Mouse (Mus musculus): ENCODE measurements around the gene Arnt. TPM values are rescaled to one million over a fixed set of nuclear protein-coding genes. Genes with fewer than 3 reads are reported as not detected.
A peak's percentile ranks its signal among the peaks of the same experiment; 100 is the strongest.

Arnt gene
- polyA plus RNA-seq, 1 experiment from 2014 or later, result 30.0 TPM

DNA sequence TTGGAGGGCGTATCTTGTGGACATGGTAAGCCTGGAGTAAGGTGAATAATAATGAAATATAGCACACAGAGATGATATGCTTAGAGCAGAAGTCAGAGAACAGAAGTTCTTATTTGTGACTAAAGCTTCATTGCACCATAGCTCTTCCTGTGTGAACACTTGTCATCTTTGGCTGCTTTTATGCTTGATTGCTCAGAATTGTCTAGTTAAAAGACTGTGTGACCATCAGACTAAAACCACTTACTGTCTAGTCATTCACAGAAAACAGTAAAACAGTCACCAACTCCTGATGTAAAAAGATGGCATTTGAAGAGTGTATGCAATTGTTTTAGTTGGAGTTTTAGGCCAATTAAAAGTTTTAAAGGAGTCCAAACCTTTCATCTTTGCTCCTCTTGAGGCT is 44.8 kb downstream of the Arnt start:
- H3K4me1 ChIP-seq, result no peaks in the 10 kb centered on the region
- 94% methylated on average over 1 of the region's 1 CpGs for WGBS
- no peak overlapping the region for H3K27ac ChIP-seq (replicated peaks)
- no peaks in the 10 kb centered on the region for H3K9me3 ChIP-seq (replicated peaks)
- peaks cover 79% of the 10 kb centered on the region for H3K36me3 ChIP-seq
- H3K4me3 ChIP-seq, result no peak overlapping the region
- H3K27me3 ChIP-seq (ENCODE audit: low read depth, poor library complexity, severe bottlenecking), result no peaks in the 10 kb centered on the region
- no peak for DNase-seq (ENCODE audit: low spot score)

DNA sequence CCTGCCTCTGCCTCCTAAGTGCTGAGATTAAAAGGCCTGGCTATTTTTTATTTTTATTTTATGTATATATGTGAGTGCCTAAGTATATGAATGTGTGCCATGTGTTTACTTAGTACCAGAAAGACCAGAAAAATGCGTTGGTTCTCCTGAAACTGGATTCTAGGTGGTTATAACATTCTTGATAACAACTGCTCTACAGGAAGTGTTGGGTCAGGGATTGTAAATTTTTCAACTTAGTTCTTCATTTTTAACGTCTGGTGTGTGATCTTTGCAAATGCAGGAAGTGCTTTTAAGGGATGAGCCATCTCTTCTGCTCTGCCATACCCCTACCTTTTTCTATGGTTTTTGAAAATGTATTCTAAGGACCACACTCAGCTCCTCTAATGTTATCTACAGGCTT is 52.2 kb downstream of the Arnt start:
- WGBS, result 91% methylated on average over 2 of the region's 2 CpGs
- Histone ChIP-seq H3K4me1 (no peaks in the 10 kb centered on the region), H3K27ac (replicated peaks) (no peak overlapping the region), H3K27me3 (ENCODE audit: low read depth, poor library complexity, severe bottlenecking) (no peaks in the 10 kb centered on the region), H3K9me3 (replicated peaks) (no peaks in the 10 kb centered on the region), H3K4me3 (no peak overlapping the region), H3K36me3 (peaks cover 88% of the 10 kb centered on the region)
- DNase-seq (ENCODE audit: low spot score), result no peak

DNA sequence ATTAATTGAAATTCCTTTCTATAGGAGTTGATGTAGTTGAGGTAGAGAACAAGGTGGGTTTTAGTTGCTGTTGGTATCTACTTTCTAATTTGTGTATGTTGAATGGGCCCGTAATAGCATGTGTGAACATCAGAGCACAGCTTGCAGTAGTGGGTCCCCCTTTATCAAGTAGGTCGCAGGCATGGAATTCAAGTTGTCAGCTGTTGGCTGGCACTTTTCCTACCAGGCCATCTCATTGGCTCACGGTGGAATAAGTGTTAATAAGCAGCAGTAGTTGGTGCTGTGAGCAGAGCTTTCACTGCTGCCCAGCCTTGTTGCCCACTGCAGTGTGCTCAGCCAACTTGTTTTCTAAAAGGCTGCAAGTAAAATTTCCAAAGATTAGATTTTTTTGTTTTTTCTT is 54.5 kb downstream of the Arnt start:
- no peaks in the 10 kb centered on the region for H3K9me3 ChIP-seq (replicated peaks)
- H3K4me3 ChIP-seq, result no peak overlapping the region
- no peaks in the 10 kb centered on the region for H3K4me1 ChIP-seq
- peaks cover 92% of the 10 kb centered on the region for H3K36me3 ChIP-seq
- 91% methylated on average over 3 of the region's 3 CpGs for WGBS
- no peak for DNase-seq (ENCODE audit: low spot score)
- H3K27me3 ChIP-seq (ENCODE audit: low read depth, poor library complexity, severe bottlenecking), result no peaks in the 10 kb centered on the region
- H3K27ac ChIP-seq (replicated peaks), result no peak overlapping the region

DNA sequence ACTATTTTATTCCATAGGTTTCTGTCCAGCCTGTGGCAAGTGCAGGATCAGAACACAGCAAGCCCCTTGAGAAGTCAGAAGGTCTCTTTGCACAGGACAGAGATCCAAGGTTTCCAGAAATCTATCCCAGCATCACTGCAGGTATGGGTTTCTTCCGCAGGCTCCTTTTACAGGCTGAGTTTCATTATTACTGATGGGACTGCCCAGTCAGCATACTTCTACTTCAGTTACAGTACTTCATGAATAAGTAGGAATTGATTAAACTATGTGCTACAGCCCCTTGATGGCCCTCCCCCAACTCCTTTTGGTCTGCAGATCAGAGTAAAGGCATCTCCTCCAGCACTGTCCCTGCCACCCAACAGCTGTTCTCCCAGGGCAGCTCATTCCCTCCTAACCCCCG is 56.0 kb downstream of the Arnt start:
- 89% methylated on average over 2 of the region's 2 CpGs for WGBS
- no peaks in the 10 kb centered on the region for H3K27me3 ChIP-seq (ENCODE audit: low read depth, poor library complexity, severe bottlenecking)
- no peaks in the 10 kb centered on the region for H3K9me3 ChIP-seq (replicated peaks)
- no peak for DNase-seq (ENCODE audit: low spot score)
- no peak overlapping the region for H3K27ac ChIP-seq (replicated peaks)
- peaks cover 95% of the 10 kb centered on the region for H3K36me3 ChIP-seq
- H3K4me1 ChIP-seq, result no peaks in the 10 kb centered on the region
- no peak overlapping the region for H3K4me3 ChIP-seq

DNA sequence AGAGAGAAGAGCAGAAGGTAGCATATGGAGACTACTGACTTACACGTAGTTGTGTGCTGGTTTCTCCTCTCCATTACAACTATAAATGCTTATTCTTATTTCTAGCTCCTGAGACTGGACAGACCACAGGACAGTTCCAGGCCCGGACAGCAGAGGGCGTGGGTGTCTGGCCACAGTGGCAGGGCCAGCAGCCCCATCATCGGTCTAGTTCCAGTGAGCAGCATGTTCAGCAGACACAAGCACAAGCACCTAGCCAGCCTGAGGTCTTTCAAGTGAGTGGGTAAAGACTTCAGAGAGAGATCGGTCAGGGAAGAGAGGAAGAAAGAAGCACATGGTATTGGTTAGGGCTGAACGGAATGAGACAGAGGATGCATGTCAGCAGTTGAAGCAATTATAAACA is 60.2 kb downstream of the Arnt start:
- Histone ChIP-seq H3K36me3 (peaks cover 68% of the 10 kb centered on the region), H3K9me3 (replicated peaks) (no peaks in the 10 kb centered on the region)

DNA sequence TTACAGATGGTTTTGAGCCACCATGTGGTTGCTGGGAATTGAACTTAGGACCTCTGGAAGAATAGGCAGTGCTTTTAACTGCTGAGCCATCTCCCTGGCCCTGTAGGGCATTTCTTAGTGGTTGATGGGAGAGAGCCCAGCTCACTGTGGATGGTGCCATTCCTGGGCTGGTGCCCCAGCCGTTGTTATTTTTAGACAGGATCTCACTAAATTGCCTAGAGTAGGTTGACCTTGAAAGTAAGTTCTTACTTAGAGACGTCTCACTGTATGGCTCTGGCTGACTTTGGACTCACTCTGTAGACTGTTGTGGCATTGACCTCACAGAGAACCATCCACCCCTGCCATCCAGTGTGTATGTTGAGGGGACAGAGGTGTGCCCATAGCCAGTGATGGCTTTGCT is 64.0 kb downstream of the Arnt start:
- Histone ChIP-seq H3K9me3 (replicated peaks) (no peaks in the 10 kb centered on the region), H3K4me3 (no peak overlapping the region), H3K36me3 (peaks cover 35% of the 10 kb centered on the region), H3K27me3 (ENCODE audit: low read depth, poor library complexity, severe bottlenecking) (no peaks in the 10 kb centered on the region), H3K27ac (replicated peaks) (no peak overlapping the region), H3K4me1 (peaks cover 4% of the 10 kb centered on the region; the same call in 1 of the 2 replicates)
- 87% methylated on average over 2 of the region's 2 CpGs for WGBS
- no peak for DNase-seq (ENCODE audit: low spot score)

More for the DNA sequence above, 60.2 kb downstream of the Arnt start:
- H3K4me3 ChIP-seq, result no peak overlapping the region
- DNase-seq (ENCODE audit: low spot score), result peak; percentile 60
- H3K27me3 ChIP-seq (ENCODE audit: low read depth, poor library complexity, severe bottlenecking), result no peaks in the 10 kb centered on the region
- 66% methylated on average over 6 of the region's 6 CpGs for WGBS
- no peaks in the 10 kb centered on the region for H3K4me1 ChIP-seq
- H3K27ac ChIP-seq (replicated peaks), result no peak overlapping the region

DNA sequence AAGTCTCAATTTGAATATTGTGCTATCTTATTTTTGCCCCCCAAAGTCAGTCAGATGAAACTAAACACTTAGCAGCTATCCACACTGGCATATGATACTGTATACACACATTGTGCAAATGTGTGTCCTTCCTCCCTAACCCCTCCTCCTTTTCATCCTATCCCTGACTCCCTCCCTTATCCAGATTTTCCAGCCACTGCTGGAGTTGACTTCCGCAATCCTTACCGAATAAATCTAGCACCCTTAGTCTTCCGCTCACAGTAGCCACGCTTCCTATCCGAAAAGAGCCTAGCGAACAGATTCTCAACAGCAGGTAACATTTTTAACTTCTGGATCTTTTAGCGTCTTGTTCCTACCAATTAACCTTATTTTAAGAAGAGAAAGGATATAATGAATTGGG is 64.8 kb downstream of the Arnt start, which contains the start of gene Ctsk:
TSS of gene Ctsk (plus strand) at position 233 of the 400 bp plus-strand sequence.
- 89% methylated on average over 7 of the region's 7 CpGs for WGBS
- no peak within 1 kb of the TSS for H3K4me3 ChIP-seq
- no peak for DNase-seq (ENCODE audit: low spot score)
- H3K27ac ChIP-seq (replicated peaks), result no peak within 1 kb of the TSS
- H3K9me3 ChIP-seq (replicated peaks), result no peaks in the 10 kb centered on the region
- H3K27me3 ChIP-seq (ENCODE audit: low read depth, poor library complexity, severe bottlenecking), result no peaks in the 10 kb centered on the region
- peaks cover 27% of the 10 kb centered on the region for H3K36me3 ChIP-seq
- peaks cover 4% of the 10 kb centered on the region; the same call in 1 of the 2 replicates for H3K4me1 ChIP-seq

DNA sequence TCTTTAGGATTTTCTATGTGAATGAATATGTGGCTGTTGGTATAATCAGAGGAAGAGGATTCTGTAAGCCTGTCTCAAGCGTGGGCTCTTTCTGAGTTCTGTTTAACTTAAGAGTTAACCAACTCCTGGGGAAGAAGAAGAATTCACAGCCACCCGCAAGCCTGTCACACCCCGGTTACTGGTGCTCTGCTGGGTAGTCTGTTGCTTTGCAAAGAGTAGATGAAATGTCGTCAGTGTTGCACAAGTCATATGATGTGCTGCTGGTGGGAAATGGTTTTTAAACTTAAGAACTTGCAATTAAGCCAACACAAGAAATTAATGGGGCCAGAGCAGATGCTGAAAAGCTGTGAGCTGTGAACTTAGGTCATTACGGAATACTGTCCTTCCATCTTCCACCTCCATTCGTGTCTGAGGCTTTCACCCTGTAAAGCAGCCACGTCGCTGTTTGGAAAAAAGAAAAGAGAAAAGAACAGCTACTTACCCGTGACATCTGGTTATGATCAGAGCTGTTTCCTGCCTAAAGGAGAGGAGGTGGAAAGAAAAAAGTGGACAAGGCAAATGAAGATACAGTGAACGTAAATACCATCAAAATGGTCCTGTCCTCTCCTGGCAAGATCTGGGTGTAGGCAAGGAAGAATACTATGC is 65.4 kb downstream of the Arnt start:
- Histone ChIP-seq H3K27me3 (ENCODE audit: low read depth, poor library complexity, severe bottlenecking) (no peaks in the 10 kb centered on the region), H3K4me1 (peaks cover 4% of the 10 kb centered on the region; the same call in 1 of the 2 replicates), H3K9me3 (replicated peaks) (no peaks in the 10 kb centered on the region), H3K36me3 (peaks cover 21% of the 10 kb centered on the region), H3K27ac (replicated peaks) (no peak overlapping the region), H3K4me3 (no peak overlapping the region)
- no peak for DNase-seq (ENCODE audit: low spot score)
- 70% methylated on average over 10 of the region's 10 CpGs for WGBS

DNA sequence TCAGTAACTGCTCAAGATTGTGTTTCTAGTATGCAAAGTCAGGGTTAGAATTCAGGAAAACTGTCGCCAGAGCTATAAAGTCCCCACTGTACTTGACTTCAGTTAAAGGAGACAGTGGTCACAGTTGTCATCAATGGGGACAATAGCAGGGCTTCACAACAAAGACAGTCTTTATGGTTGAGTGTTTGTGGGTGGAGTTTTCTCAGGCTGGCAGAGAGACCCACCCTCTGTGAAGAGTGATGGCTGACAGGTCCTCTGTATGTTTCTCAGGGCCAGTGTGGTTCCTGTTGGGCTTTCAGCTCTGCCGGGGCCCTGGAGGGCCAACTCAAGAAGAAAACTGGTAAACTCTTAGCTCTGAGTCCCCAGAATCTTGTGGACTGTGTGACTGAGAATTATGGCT is 68.1 kb downstream of the Arnt start:
- no peak for DNase-seq (ENCODE audit: low spot score)
- Histone ChIP-seq H3K4me3 (no peak overlapping the region), H3K36me3 (0 out of 2 replicates have a peak, but pooled peaks cover 3% of the 10 kb centered on the region), H3K4me1 (peaks cover 4% of the 10 kb centered on the region; the same call in 1 of the 2 replicates), H3K27ac (replicated peaks) (no peak overlapping the region), H3K9me3 (replicated peaks) (no peaks in the 10 kb centered on the region), H3K27me3 (ENCODE audit: low read depth, poor library complexity, severe bottlenecking) (no peaks in the 10 kb centered on the region)
- 66% methylated on average over 2 of the region's 2 CpGs for WGBS

DNA sequence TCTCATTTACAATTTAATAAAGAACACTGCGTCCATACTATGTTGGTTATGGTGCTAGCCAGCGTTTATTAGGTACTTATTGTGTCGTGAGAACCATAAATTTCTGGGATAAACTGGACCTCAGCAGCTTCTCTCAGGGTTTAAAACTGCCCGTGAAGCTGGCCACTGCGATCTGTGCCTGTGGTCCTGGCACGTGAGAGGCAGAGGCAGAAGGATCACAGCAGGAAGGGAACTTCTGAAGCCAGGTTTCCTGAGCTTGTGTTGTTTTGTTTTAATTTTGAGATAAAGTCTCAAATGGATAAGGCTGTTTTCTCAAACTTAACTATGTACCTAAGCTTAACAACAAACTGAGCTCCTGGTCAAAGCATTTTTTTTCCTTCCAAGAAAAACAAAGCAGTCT is 75.2 kb downstream of the Arnt start:
- 0 out of 2 replicates have a peak, but pooled peaks cover 3% of the 10 kb centered on the region for H3K36me3 ChIP-seq
- H3K9me3 ChIP-seq (replicated peaks), result no peaks in the 10 kb centered on the region
- no peak overlapping the region for H3K4me3 ChIP-seq
- H3K27me3 ChIP-seq (ENCODE audit: low read depth, poor library complexity, severe bottlenecking), result no peaks in the 10 kb centered on the region
- no peak overlapping the region for H3K27ac ChIP-seq (replicated peaks)
- WGBS, result 79% methylated on average over 6 of the region's 6 CpGs
- no peak for DNase-seq (ENCODE audit: low spot score)
- H3K4me1 ChIP-seq, result peaks cover 3% of the 10 kb centered on the region; the same call in 1 of the 2 replicates

DNA sequence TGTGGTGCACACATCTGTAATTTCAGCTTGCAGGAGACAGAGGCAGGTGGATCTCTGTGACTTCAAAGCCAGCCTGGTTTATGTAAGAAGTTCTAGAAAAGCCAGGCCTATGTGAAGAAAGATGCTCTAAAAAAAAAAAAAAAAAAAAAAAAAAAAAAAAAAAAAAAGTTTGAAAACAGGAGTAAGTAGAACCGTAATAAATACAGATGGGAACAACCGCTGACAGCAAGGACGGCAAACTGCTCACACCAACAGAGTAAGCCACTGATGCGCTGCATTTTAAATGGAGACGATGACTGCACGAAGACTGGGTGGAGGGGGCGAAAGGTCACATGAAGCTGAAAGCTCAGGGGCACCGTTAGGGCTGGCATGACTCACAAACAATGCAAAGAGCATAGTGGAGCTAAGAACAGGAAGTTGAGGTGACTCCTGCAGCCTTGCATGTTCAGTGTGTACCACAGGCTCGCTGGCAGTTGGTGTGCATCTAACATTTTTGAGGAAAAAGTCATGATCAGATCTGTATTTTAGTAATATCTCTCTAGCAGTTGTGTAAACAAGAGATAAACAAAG is 77.5 kb downstream of the Arnt start:
- Histone ChIP-seq H3K4me3 (no peak overlapping the region), H3K27ac (replicated peaks) (no peak overlapping the region), H3K27me3 (ENCODE audit: low read depth, poor library complexity, severe bottlenecking) (no peaks in the 10 kb centered on the region), H3K36me3 (0 out of 2 replicates have a peak, but pooled peaks cover under 1% of the 10 kb centered on the region), H3K9me3 (replicated peaks) (no peaks in the 10 kb centered on the region), H3K4me1 (peaks cover 3% of the 10 kb centered on the region; the same call in 1 of the 2 replicates)
- 81% methylated on average over 9 of the region's 9 CpGs for WGBS
- no peak for DNase-seq (ENCODE audit: low spot score)

DNA sequence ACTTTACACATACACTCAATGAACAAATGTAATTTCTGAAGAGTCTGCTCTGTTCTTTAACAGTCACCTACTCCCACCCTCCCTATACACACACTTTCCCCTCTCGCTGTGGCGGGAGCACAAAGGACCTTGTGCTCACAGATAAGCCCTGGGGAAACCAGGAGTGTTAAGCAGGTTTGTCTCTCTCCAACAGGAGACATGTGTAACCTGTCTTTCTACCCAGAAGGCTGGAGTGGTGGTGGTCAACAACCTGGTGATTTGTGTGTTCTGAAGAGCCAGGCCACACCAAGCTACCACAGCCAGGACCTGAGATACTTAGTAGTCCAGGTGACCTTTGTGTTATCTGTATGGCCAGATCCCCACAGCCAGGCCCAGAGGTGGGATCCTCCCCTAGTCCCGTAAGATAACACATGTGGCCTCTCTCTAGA is 82.4 kb downstream of the Arnt start:
- WGBS, result 90% methylated on average over 3 of the region's 3 CpGs

DNA sequence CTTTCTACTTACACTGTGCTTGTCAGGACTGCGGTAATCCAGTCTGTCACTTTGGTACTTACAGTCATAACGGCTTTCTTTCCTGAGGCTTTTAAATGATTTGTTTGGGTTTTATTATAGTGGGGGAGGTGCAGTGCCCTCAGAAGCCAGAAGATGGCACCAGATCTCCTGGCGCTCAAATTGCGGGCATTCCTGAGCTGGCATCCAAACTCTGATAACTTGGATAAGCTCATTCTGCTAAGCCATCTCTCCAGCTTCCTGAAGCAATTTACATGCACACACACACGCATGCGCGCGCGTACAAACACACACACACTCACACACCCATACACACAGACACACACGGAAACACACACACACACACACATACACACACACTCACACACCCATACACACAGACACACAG is 83.3 kb downstream of the Arnt start:
- H3K4me3 ChIP-seq, result no peak overlapping the region
- peak overlapping the region; percentile 42; the same call in 1 of the 2 replicates for H3K27ac ChIP-seq (replicated peaks)
- H3K36me3 ChIP-seq, result no peaks in the 10 kb centered on the region
- DNase-seq (ENCODE audit: low spot score), result peak; percentile 69
- H3K4me1 ChIP-seq, result peaks cover 3% of the 10 kb centered on the region; the same call in 1 of the 2 replicates
- no peaks in the 10 kb centered on the region for H3K9me3 ChIP-seq (replicated peaks)
- WGBS, result 34% methylated on average over 10 of the region's 10 CpGs
- no peaks in the 10 kb centered on the region for H3K27me3 ChIP-seq (ENCODE audit: low read depth, poor library complexity, severe bottlenecking)

More for the DNA sequence above, 82.4 kb downstream of the Arnt start:
- Histone ChIP-seq H3K9me3 (replicated peaks) (no peaks in the 10 kb centered on the region), H3K36me3 (no peaks in the 10 kb centered on the region), H3K27ac (replicated peaks) (no peak overlapping the region), H3K4me1 (peaks cover 6% of the 10 kb centered on the region; the same call in 1 of the 2 replicates), H3K4me3 (no peak overlapping the region), H3K27me3 (ENCODE audit: low read depth, poor library complexity, severe bottlenecking) (no peaks in the 10 kb centered on the region)
- DNase-seq (ENCODE audit: low spot score), result no peak
